Mouse (Mus musculus): Measurements from ENCODE around the gene Clps.
"Not testable (repeated sequence)": the region's sequence is repeated elsewhere in the genome, so short reads cannot be mapped to it uniquely, and the experiment has no call there.

The Clps gene

DNA sequence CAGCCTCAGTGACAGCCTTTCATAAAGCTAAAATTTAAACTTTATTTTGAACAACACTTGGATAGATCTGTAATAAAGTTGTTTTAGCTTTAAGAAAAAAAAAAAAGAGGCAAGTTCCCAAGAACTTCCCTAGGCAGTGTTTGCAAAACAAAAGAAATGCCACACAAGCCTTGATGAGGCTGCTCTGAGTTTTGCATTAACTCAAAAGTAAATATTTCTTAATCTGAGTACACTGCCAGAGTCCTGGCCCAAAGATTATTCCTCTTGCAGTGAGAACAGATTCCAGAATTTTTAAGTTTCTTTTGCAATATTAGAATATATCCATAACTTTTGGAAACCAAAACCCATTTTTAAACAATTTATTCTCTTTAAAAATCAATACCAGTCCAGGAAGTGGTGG is 4.6 kb upstream of the Clps start:
- H3K4me3 ChIP-seq (replicated peaks; ENCODE audit: low read length): no peak overlapping the region
- peaks cover 72% of the 10 kb centered on the region for H3K4me1 ChIP-seq (replicated peaks; ENCODE audit: low read depth, low read length)
- H3K27me3 ChIP-seq (ENCODE audit: insufficient read depth, low read length): no peaks in the 10 kb centered on the region
- TF ChIP-seq CTCF (conservative IDR thresholded peaks at IDR 0.05; ENCODE audit: low read length): no peak
- no peak for TF ChIP-seq NANOG (IDR thresholded peaks at IDR 0.05; ENCODE audit: borderline replicate concordance, low read length)
- no peak for TF ChIP-seq POU5F1 (IDR thresholded peaks at IDR 0.05; ENCODE audit: borderline replicate concordance, low read length)
- H3K9me3 ChIP-seq (ENCODE audit: low read length): no peaks in the 10 kb centered on the region
- no peaks in the 10 kb centered on the region for H3K36me3 ChIP-seq (ENCODE audit: insufficient read depth, low read length)

DNA sequence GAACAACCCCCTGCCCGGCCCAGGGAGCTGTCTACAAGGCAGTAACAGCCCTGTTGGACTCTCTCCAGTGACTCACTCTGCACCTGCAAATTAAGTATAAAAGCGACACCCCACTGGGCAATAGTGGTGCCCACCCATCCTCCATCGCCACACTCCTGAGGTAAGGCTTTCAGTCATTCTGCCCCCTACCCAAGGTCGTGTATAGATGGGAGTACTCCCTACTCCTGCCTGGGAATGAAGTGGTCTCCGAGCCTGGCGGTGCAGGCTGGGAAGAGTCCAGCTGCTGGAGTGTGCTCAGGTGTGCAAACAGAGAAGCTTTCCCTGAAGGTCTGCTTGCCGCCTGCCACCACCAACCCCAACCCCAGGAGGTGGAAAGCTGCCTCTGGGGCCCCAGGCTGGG is 1.0 kb upstream of the Clps start:
- Histone ChIP-seq H3K4me1 (replicated peaks; ENCODE audit: low read depth, low read length) (peaks cover 72% of the 10 kb centered on the region), H3K36me3 (ENCODE audit: insufficient read depth, low read length) (no peaks in the 10 kb centered on the region), H3K4me3 (replicated peaks; ENCODE audit: low read length) (0 out of 2 replicates have a peak overlapping the region, but pooled peaks have one; percentile 43), H3K9me3 (ENCODE audit: low read length) (no peaks in the 10 kb centered on the region), H3K27me3 (ENCODE audit: insufficient read depth, low read length) (no peaks in the 10 kb centered on the region)
- TF ChIP-seq POU5F1 (IDR thresholded peaks at IDR 0.05; ENCODE audit: borderline replicate concordance, low read length) (no peak), NANOG (IDR thresholded peaks at IDR 0.05; ENCODE audit: borderline replicate concordance, low read length) (no peak), CTCF (conservative IDR thresholded peaks at IDR 0.05; ENCODE audit: low read length) (no peak)

DNA sequence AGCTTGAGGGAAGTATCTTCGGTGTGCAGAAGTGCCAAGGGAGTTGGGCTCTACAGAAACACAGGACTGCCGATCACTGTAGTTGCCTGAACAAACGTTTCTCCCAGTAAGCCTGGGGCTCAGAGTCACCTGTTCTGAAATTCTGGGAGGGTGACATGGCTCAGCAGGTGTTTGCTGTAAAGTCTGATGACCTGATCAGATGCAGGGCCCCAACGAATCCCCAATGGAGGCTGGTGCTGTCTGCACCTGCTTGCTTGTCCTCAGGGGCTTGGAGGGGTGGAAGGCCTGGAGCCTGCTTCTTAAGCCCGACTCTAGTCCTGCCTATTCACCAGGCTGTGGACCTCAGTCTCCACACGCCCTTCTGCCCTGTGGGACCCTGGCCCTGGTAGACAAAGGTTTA is 2.8 kb downstream of the Clps start:
- Histone ChIP-seq H3K4me1 (replicated peaks; ENCODE audit: low read depth, low read length) (peaks cover 86% of the 10 kb centered on the region), H3K9me3 (ENCODE audit: low read length) (no peaks in the 10 kb centered on the region), H3K27me3 (ENCODE audit: insufficient read depth, low read length) (no peaks in the 10 kb centered on the region), H3K36me3 (ENCODE audit: insufficient read depth, low read length) (no peaks in the 10 kb centered on the region), H3K4me3 (replicated peaks; ENCODE audit: low read length) (no peak overlapping the region)
- TF ChIP-seq NANOG (IDR thresholded peaks at IDR 0.05; ENCODE audit: borderline replicate concordance, low read length) (no peak), POU5F1 (IDR thresholded peaks at IDR 0.05; ENCODE audit: borderline replicate concordance, low read length) (no peak), CTCF (conservative IDR thresholded peaks at IDR 0.05; ENCODE audit: low read length) (no peak)

DNA sequence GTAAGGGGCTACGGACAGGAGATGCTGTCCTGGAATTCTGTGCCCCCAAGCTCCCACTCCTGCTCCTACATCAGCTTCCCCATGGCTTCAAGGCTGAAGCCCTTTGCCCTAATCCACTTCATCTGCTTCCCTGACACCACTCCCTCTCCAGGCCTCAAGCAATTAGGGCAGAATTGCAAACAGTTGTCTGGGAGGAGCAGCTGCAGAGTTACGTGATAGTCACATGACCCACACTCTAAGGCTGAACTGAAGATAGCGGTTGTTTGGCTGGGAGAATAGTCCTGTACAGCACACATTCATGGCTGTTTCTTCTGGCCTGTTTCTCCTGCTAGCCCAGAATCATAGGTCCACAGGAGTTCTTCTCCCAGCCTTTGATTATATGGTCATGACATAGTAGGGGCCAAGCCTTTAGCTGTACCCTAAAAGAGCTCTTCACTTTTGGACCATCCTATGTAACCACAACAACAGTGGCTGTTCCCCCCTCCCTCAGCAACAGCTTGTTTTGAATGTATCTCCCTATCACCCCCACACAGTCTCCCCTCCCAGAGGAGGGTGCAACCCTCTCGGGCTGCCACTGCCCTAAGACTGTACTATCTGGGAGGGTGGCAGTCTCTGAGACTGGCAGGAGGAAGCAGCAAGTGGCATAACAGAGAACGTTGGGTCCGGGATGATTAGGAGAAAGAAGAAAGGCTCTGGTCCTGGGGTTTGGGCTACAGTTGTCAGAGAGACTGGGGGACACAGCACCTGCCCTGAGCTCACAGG is 3.8 kb downstream of the Clps start:
- Histone ChIP-seq H3K9me3 (ENCODE audit: low read length) (no peaks in the 10 kb centered on the region), H3K27me3 (ENCODE audit: insufficient read depth, low read length) (no peaks in the 10 kb centered on the region), H3K4me1 (replicated peaks; ENCODE audit: low read depth, low read length) (peaks cover 85% of the 10 kb centered on the region), H3K4me3 (replicated peaks; ENCODE audit: low read length) (no peak overlapping the region), H3K36me3 (ENCODE audit: insufficient read depth, low read length) (no peaks in the 10 kb centered on the region)
- TF ChIP-seq CTCF (conservative IDR thresholded peaks at IDR 0.05; ENCODE audit: low read length) (no peak), POU5F1 (IDR thresholded peaks at IDR 0.05; ENCODE audit: borderline replicate concordance, low read length) (no peak), NANOG (IDR thresholded peaks at IDR 0.05; ENCODE audit: borderline replicate concordance, low read length) (no peak)

DNA sequence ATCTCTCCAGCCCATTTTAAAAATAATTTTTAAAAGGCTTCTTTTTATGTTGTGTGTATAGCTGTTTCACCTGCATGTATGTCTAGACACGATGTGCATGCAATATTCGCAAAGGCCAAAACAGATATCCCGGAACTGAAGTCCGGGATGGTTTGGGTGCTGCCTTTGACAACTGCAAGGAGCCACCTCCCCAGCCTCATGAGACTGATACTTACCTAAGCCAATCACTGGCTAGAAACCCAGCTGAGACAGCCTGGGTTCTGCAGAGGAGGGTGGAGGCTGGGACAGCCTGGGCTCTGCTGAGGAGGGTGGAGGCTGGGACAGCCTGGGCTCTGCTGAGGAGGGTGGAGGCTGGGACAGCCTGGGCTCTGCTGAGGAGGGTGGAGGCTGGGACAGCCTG is 6.5 kb downstream of the Clps start:
- Histone ChIP-seq H3K4me1 (replicated peaks; ENCODE audit: low read depth, low read length) (peaks cover 81% of the 10 kb centered on the region), H3K27me3 (ENCODE audit: insufficient read depth, low read length) (peaks cover 10% of the 10 kb centered on the region)
- H3K36me3 ChIP-seq (ENCODE audit: insufficient read depth, low read length); H3K4me3 ChIP-seq (replicated peaks; ENCODE audit: low read length); H3K9me3 ChIP-seq (ENCODE audit: low read length): not testable (repeated sequence)

DNA sequence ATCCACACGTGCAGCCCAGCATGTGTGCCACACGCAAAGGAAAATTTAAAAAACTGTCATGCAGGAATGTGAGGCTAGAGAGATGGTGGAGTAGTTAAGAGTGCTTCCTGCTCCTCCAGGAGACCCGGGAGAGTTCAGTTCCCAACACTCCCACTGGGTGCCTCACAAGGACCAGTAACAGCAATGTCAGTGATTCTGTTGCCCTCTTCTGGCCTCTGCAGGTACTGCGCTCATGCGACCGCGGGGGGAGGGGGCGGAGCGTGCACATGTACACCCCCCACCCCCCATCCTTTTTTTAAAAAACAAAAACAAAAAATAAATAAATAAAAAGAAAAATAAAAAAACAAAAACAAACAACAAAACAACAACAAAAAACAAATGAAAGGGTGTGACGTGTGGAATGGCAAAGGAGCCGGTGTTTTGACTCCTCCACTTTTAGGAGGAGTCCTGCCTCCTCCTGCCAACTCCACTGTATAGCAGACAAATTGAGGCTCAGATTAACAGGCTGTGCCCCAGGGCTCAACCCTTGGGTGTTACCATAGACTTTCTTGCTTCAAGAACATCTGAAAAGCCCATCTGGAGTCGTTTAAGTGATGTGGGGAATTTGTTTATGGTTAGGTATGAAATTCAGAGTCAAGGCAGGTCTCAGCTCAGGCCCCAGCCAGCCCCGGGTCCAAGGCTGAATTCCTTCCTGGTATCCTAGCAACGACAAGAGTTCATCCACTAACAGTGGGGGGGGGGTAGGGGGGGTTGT is 7.3 kb downstream of the Clps start:
- peaks cover 18% of the 10 kb centered on the region for H3K27me3 ChIP-seq (ENCODE audit: insufficient read depth, low read length)
- no peaks in the 10 kb centered on the region for H3K36me3 ChIP-seq (ENCODE audit: insufficient read depth, low read length)
- H3K4me1 ChIP-seq (replicated peaks; ENCODE audit: low read depth, low read length): peaks cover 82% of the 10 kb centered on the region
- TF ChIP-seq POU5F1 (IDR thresholded peaks at IDR 0.05; ENCODE audit: borderline replicate concordance, low read length) (no peak), NANOG (IDR thresholded peaks at IDR 0.05; ENCODE audit: borderline replicate concordance, low read length) (no peak), CTCF (conservative IDR thresholded peaks at IDR 0.05; ENCODE audit: low read length) (peak; percentile 83)
- no peak overlapping the region for H3K4me3 ChIP-seq (replicated peaks; ENCODE audit: low read length)
- no peaks in the 10 kb centered on the region for H3K9me3 ChIP-seq (ENCODE audit: low read length)

DNA sequence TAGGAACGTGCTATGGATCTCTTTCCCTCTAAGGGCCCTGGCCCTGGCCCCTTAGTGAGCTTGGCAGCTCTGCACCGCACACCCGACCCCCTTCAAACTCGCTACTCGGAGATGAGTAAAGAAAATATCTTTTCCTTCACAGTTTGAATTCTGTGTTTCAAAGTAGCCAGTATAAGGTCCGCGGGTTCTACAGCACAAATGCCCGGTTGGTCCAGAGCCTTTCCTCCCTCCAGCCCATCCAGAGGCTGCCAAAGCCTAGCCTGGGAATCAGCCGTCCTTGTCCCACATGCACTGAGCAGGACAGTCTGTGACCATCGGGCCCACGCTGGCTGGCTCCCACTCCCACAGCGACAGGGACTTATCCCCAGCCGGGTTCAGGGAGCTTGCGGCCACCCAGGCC is 11.5 kb downstream of the Clps start, which contains the start of gene Clpsl2:
Gene Clpsl2, plus strand, starts transcription at position 301 of the 400 bp plus-strand sequence.
- no peak for TF ChIP-seq NANOG (IDR thresholded peaks at IDR 0.05; ENCODE audit: borderline replicate concordance, low read length)
- TF ChIP-seq POU5F1 (IDR thresholded peaks at IDR 0.05; ENCODE audit: borderline replicate concordance, low read length): no peak
- no peak for TF ChIP-seq CTCF (conservative IDR thresholded peaks at IDR 0.05; ENCODE audit: low read length)

DNA sequence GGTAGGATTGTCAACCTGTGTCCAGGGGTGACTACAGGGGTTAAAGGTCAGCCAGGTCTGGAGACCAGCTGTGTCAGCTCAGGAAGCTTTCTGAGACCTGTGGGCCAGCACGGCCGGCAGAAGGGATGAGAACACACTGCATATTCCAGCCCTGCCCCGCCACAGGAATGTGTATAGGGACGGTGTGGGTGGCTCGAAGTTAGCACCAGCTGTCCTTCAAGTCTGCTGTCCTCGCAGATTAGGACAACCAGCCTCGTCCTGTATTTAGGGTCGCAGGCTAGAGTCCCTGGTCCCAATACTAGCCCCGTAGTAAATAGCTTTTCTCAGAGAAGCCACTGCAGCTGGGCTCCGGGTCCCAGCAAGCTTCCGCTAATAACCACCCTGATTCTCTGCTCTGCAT is 12.0 kb downstream of the Clps start:
- Histone ChIP-seq H3K36me3 (ENCODE audit: insufficient read depth, low read length) (no peaks in the 10 kb centered on the region), H3K4me1 (replicated peaks; ENCODE audit: low read depth, low read length) (peaks cover 54% of the 10 kb centered on the region), H3K9me3 (ENCODE audit: low read length) (0 out of 2 replicates have a peak, but pooled peaks cover 4% of the 10 kb centered on the region), H3K4me3 (replicated peaks; ENCODE audit: low read length) (peak overlapping the region; percentile 54), H3K27me3 (ENCODE audit: insufficient read depth, low read length) (peaks cover 18% of the 10 kb centered on the region)
- TF ChIP-seq CTCF (conservative IDR thresholded peaks at IDR 0.05; ENCODE audit: low read length) (no peak), POU5F1 (IDR thresholded peaks at IDR 0.05; ENCODE audit: borderline replicate concordance, low read length) (no peak), NANOG (IDR thresholded peaks at IDR 0.05; ENCODE audit: borderline replicate concordance, low read length) (no peak)

More for the DNA sequence above, 11.5 kb downstream of the Clps start, which contains the start of gene Clpsl2:
- peaks cover 18% of the 10 kb centered on the region for H3K27me3 ChIP-seq (ENCODE audit: insufficient read depth, low read length)
- peaks cover 59% of the 10 kb centered on the region for H3K4me1 ChIP-seq (replicated peaks; ENCODE audit: low read depth, low read length)
- no peaks in the 10 kb centered on the region for H3K36me3 ChIP-seq (ENCODE audit: insufficient read depth, low read length)
- H3K4me3 ChIP-seq (replicated peaks; ENCODE audit: low read length): peak within 1 kb of the TSS; percentile 54
- H3K9me3 ChIP-seq (ENCODE audit: low read length): no peaks in the 10 kb centered on the region
